Mouse (Mus musculus) midbrain, embryonic 13.5 days (tissue): ENCODE results near the gene Nipsnap1. TPM values are rescaled to one million over a fixed set of nuclear protein-coding genes. Genes with fewer than 3 reads are reported as not detected.
A peak's percentile ranks its signal among the peaks of the same experiment; 100 is the strongest.

Experiments
- ATAC-seq: fragments of 200-750 bp; cut with Nextera tagmentation; 2 replicates; pipeline ENCODE4 v1.8.0; 2017; ENCODE audit warnings: mild to moderate bottlenecking, moderate TSS enrichment, moderate library complexity
- H3K27ac ChIP-seq: fragments of 300-500 bp; sonication (generic); 2 replicates; pipeline ENCODE4 v1.5.1; 2015; ENCODE audit warnings: inconsistent platforms, mild to moderate bottlenecking, moderate library complexity
- H3K27me3 ChIP-seq: fragments of 300-500 bp; sonication (generic); 2 replicates; pipeline ENCODE4 v1.6.1; 2015; ENCODE audit warnings: mild to moderate bottlenecking, inconsistent platforms
- H3K36me3 ChIP-seq: fragments of 300-500 bp; sonication (generic); 2 replicates; pipeline ENCODE4 v1.6.1; 2015; ENCODE audit warnings: mild to moderate bottlenecking, inconsistent platforms
- H3K4me1 ChIP-seq: fragments of 300-500 bp; sonication (generic); replicated peaks from 2 replicates; pipeline ENCODE4 v1.6.1; 2015; ENCODE audit warnings: inconsistent platforms
- H3K4me2 ChIP-seq: fragments of 300-500 bp; sonication (generic); replicated peaks from 2 replicates; pipeline ENCODE4 v1.6.1; 2015; ENCODE audit warnings: moderate library complexity, mild to moderate bottlenecking, inconsistent platforms
- H3K4me3 ChIP-seq: fragments of 300-500 bp; sonication (generic); replicated peaks from 2 replicates; pipeline ENCODE4 v1.5.1; 2015; ENCODE audit warnings: mild to moderate bottlenecking, inconsistent platforms
- H3K9ac ChIP-seq: fragments of 300-500 bp; sonication (generic); replicated peaks from 2 replicates; pipeline ENCODE4 v1.6.1; 2015; ENCODE audit warnings: mild to moderate bottlenecking, inconsistent platforms
- H3K9me3 ChIP-seq: fragments of 300-500 bp; sonication (generic); 2 replicates; pipeline ENCODE4 v1.6.1; 2016; ENCODE audit warnings: mild to moderate bottlenecking, inconsistent platforms
- WGBS: fragments of 180-500 bp; shearing (Covaris S2); methylation state at CpG from one replicate; pipeline ENCODE4 v1.1.7; 2015; 5-methylcytosine and 5-hydroxymethylcytosine counted together
- polyA plus RNA-seq: library from polyadenylated mRNA; unstranded; fragments of >200 nt; fragmentation: Nextera tagmentation; extraction: Ambion mirVana; gene quantifications from 2 replicates; pipeline ENCODE4 v1.2.1, GENCODE M21; 2015

Nipsnap1 gene
- polyA plus RNA-seq, 1 experiment from 2014 or later = 139 TPM

GRCm38 (mm10) chr11:4882892-4883627 lies 9.3 kb downstream of the Nipsnap1 start:
- peaks cover 3% of the 10 kb centered on the region; the same call in 1 of the 2 replicates for H3K4me1 ChIP-seq
- H3K9me3 ChIP-seq = no peaks in the 10 kb centered on the region
- H3K27me3 ChIP-seq = no peaks in the 10 kb centered on the region
- no peak for ATAC-seq
- no peak overlapping the region for H3K4me2 ChIP-seq
- H3K9ac ChIP-seq = no peak overlapping the region
- no peak overlapping the region for H3K4me3 ChIP-seq
- no peak overlapping the region for H3K27ac ChIP-seq
- peaks cover 44% of the 10 kb centered on the region for H3K36me3 ChIP-seq
- WGBS = 59% methylated on average over 14 of the region's 14 CpGs

GRCm38 (mm10) chr11:4885385-4885903 lies 11.7 kb downstream of the Nipsnap1 start:
- no peak overlapping the region for H3K4me2 ChIP-seq
- no peaks in the 10 kb centered on the region for H3K4me1 ChIP-seq
- no peak for ATAC-seq
- H3K9me3 ChIP-seq = no peaks in the 10 kb centered on the region
- no peak overlapping the region for H3K9ac ChIP-seq
- H3K27me3 ChIP-seq = no peaks in the 10 kb centered on the region
- no peak overlapping the region for H3K27ac ChIP-seq
- peaks cover 68% of the 10 kb centered on the region for H3K36me3 ChIP-seq
- 69% methylated on average over 2 of the region's 2 CpGs for WGBS
- H3K4me3 ChIP-seq = no peak overlapping the region

GRCm38 (mm10) chr11:4886987-4887386 lies 13.2 kb downstream of the Nipsnap1 start:
- H3K4me2 ChIP-seq = no peak overlapping the region
- no peak overlapping the region for H3K4me3 ChIP-seq
- no peaks in the 10 kb centered on the region for H3K27me3 ChIP-seq
- H3K36me3 ChIP-seq = peaks cover 78% of the 10 kb centered on the region
- ATAC-seq = no peak
- no peak overlapping the region for H3K27ac ChIP-seq
- WGBS = 97% methylated on average over 3 of the region's 3 CpGs
- H3K9ac ChIP-seq = no peak overlapping the region
- H3K4me1 ChIP-seq = no peaks in the 10 kb centered on the region
- H3K9me3 ChIP-seq = no peaks in the 10 kb centered on the region

GRCm38 (mm10) chr11:4894848-4895816 lies 21.4 kb downstream of the Nipsnap1 start, which contains the start of gene Thoc5:
Thoc5 (plus strand) TSS chr11:4895320.
- peak within 1 kb of the TSS; percentile 90 for H3K9ac ChIP-seq
- no peaks in the 10 kb centered on the region for H3K27me3 ChIP-seq
- H3K27ac ChIP-seq = peak within 1 kb of the TSS; percentile 90
- peak; percentile 97 for ATAC-seq
- H3K9me3 ChIP-seq = no peaks in the 10 kb centered on the region
- peak within 1 kb of the TSS; percentile 87 for H3K4me2 ChIP-seq
- 3% methylated on average over 52 of the region's 52 CpGs for WGBS
- H3K4me1 ChIP-seq = peaks cover 14% of the 10 kb centered on the region
- peak within 1 kb of the TSS; percentile 87 for H3K4me3 ChIP-seq
- peaks cover 52% of the 10 kb centered on the region for H3K36me3 ChIP-seq

DNA sequence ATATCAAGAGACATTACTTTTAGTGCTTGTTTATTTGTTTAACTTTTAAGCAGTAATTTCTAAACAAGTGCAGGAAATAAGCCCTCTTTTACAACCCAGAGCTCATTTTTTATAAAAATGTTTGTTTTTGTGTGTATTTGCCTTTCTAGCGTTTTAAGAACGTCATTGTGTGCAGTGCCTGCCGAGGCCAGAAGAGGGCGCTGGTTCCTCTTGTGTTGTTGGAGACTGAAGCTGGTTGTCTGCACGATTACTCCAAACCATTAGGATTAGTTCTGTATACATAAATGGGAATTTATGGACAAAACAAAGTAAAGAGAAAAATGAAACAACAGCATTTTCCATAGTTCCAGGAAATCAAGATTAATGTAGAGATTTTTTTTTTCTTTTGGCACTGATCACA lies 26.7 kb downstream of the Nipsnap1 start:
- Histone ChIP-seq H3K4me3 (no peak overlapping the region), H3K4me2 (no peak overlapping the region), H3K9me3 (no peaks in the 10 kb centered on the region), H3K9ac (no peak overlapping the region), H3K27me3 (no peaks in the 10 kb centered on the region), H3K27ac (no peak overlapping the region), H3K4me1 (peaks cover 14% of the 10 kb centered on the region), H3K36me3 (peaks cover 59% of the 10 kb centered on the region)
- 71% methylated on average over 5 of the region's 5 CpGs for WGBS
- ATAC-seq = no peak

DNA sequence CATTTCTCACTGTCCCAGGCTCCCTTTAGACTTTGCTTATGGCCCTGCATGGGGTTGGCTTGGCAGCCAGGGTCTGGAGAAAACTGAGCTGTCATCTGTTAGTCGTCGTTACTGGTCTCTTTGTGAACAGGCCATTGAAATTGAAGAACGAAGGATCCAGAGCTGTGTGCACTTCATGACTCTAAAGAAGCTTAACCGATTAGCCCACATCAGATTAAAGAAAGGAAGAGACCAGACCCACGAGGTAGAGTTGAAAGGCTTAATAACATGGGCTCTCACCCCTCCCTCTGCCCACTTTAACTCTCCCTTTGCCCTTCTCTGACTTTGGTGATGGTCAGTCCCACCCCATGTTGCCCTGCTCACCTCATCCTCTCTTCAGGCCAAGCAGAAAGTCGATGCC lies 28.2 kb downstream of the Nipsnap1 start:
- H3K4me3 ChIP-seq = no peak overlapping the region
- no peak overlapping the region for H3K9ac ChIP-seq
- no peak overlapping the region for H3K4me2 ChIP-seq
- H3K36me3 ChIP-seq = peaks cover 70% of the 10 kb centered on the region
- no peak for ATAC-seq
- WGBS = 83% methylated on average over 6 of the region's 6 CpGs
- no peaks in the 10 kb centered on the region for H3K27me3 ChIP-seq
- no peak overlapping the region for H3K27ac ChIP-seq
- H3K4me1 ChIP-seq = no peaks in the 10 kb centered on the region
- H3K9me3 ChIP-seq = no peaks in the 10 kb centered on the region

GRCm38 (mm10) chr11:4906231-4906630 lies 32.5 kb downstream of the Nipsnap1 start:
- Histone ChIP-seq H3K4me2 (no peak overlapping the region), H3K27me3 (no peaks in the 10 kb centered on the region), H3K4me3 (no peak overlapping the region), H3K36me3 (peaks cover 87% of the 10 kb centered on the region), H3K9me3 (no peaks in the 10 kb centered on the region), H3K27ac (no peak overlapping the region), H3K4me1 (no peaks in the 10 kb centered on the region), H3K9ac (no peak overlapping the region)
- ATAC-seq = no peak
- WGBS = 94% methylated on average over 6 of the region's 6 CpGs

- no peak for ATAC-seq
- no peaks in the 10 kb centered on the region for H3K27me3 ChIP-seq
These were observed 42.3 kb downstream of the Nipsnap1 start for GRCm38 (mm10) chr11:4916068-4916467.

GRCm38 (mm10) chr11:4921281-4921680 lies 47.5 kb downstream of the Nipsnap1 start:
- WGBS = 89% methylated on average over 2 of the region's 2 CpGs
- Histone ChIP-seq H3K9me3 (no peaks in the 10 kb centered on the region), H3K27me3 (no peaks in the 10 kb centered on the region), H3K4me2 (no peak overlapping the region), H3K9ac (no peak overlapping the region), H3K4me1 (no peaks in the 10 kb centered on the region), H3K27ac (no peak overlapping the region), H3K4me3 (no peak overlapping the region), H3K36me3 (peaks cover 96% of the 10 kb centered on the region)
- no peak for ATAC-seq

More at GRCm38 (mm10) chr11:4916068-4916467, 42.3 kb downstream of the Nipsnap1 start:
- H3K9me3 ChIP-seq = no peaks in the 10 kb centered on the region
- no peak overlapping the region for H3K4me3 ChIP-seq
- H3K4me2 ChIP-seq = no peak overlapping the region
- no peaks in the 10 kb centered on the region for H3K4me1 ChIP-seq
- H3K36me3 ChIP-seq = peaks cover 96% of the 10 kb centered on the region
- WGBS = 44% methylated on average over 1 of the region's 1 CpGs
- H3K9ac ChIP-seq = no peak overlapping the region
- no peak overlapping the region for H3K27ac ChIP-seq

DNA sequence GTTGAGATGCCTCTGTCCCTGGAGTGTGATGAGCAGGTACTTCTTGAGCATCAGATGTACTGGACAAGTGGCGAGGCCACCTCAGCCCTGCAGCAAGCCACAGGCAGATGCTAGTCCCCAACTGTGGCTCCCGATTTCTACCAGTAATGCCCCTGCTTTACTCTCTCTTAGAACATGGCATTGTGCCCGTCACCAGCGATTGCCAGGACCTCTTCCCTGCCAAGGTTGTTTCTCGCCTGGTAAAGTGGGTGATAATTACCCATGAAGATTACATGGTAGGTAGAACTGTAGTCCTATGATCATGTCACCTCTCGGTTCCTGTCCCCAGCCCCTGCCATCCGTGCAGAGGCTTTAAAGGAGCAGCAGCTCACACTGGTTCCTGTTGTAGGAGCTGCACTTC lies 48.0 kb downstream of the Nipsnap1 start:
- WGBS = 91% methylated on average over 7 of the region's 7 CpGs
- no peak for ATAC-seq
- no peaks in the 10 kb centered on the region for H3K9me3 ChIP-seq

DNA sequence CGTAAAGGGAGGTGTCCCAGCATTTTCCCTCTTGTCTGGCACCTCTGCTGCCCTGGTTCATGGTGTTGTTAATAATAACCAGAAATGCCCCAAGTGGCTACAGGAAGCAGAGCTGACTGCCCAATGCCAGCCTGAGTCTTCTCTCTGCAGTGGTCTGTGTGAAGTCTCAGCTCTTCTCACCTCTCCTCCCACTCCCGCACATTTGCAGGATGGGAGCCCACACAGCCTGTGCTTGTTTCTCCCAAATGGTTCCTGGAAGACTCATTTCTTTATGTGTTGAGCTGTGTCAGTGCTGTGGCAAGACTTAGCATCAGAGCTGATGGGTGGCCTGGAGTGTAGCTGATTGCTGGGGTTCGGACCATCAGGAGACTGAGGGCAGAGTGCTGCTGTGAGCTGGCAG lies 53.5 kb downstream of the Nipsnap1 start:
- Histone ChIP-seq H3K27me3 (no peaks in the 10 kb centered on the region), H3K4me1 (peaks cover 11% of the 10 kb centered on the region), H3K9me3 (no peaks in the 10 kb centered on the region), H3K4me2 (no peak overlapping the region), H3K36me3 (peaks cover 89% of the 10 kb centered on the region), H3K27ac (no peak overlapping the region), H3K9ac (no peak overlapping the region), H3K4me3 (no peak overlapping the region)
- no peak for ATAC-seq
- 91% methylated on average over 3 of the region's 3 CpGs for WGBS

More for the DNA sequence above, 48.0 kb downstream of the Nipsnap1 start:
- Histone ChIP-seq H3K4me3 (no peak overlapping the region), H3K4me2 (no peak overlapping the region), H3K36me3 (peaks cover 96% of the 10 kb centered on the region), H3K9ac (no peak overlapping the region), H3K4me1 (no peaks in the 10 kb centered on the region), H3K27me3 (no peaks in the 10 kb centered on the region), H3K27ac (no peak overlapping the region)
